Mouse (Mus musculus) 3134 (cell line): ENCODE measurements around the gene Cep170.
A peak's percentile ranks its signal among the peaks of the same experiment; 100 is the strongest.
"Not testable (repeated sequence)": the region's sequence is repeated elsewhere in the genome, so short reads cannot be mapped to it uniquely, and the experiment has no call there.

Experiments used
- DNase-seq: peaks from one replicate; pipeline ENCODE4 v3.0.0-alpha.2; 2011; ENCODE audit warnings: low spot score; ENCODE audit not compliant: insufficient read length; ENCODE audit errors: extremely low read depth

Cep170 gene

GRCm38 (mm10) chr1:176814036-176814420 is at the start of gene Cep170:
TSS of gene Cep170 (minus strand) at chr1:176814067.
- DNase-seq, result peak; percentile 93

- peak; percentile 20 for DNase-seq
Observed at GRCm38 (mm10) chr1:176861981-176862644, 48.2 kb upstream of the Cep170 start.

GRCm38 (mm10) chr1:176852813-176853590 is 39.1 kb upstream of the Cep170 start:
- DNase-seq, result no peak

- DNase-seq, result peak; percentile 28
Observed at GRCm38 (mm10) chr1:176851401-176851800, 37.5 kb upstream of the Cep170 start.

GRCm38 (mm10) chr1:176849377-176849776 is 35.5 kb upstream of the Cep170 start:
- no peak for DNase-seq

GRCm38 (mm10) chr1:176848613-176849290 is 34.9 kb upstream of the Cep170 start:
- no peak for DNase-seq

- DNase-seq, result no peak
Observed at GRCm38 (mm10) chr1:176847118-176847859, 33.4 kb upstream of the Cep170 start.

GRCm38 (mm10) chr1:176845082-176845977 is 31.5 kb upstream of the Cep170 start:
- DNase-seq, result no peak

GRCm38 (mm10) chr1:176836562-176836961 is 22.7 kb upstream of the Cep170 start:
- not testable (repeated sequence) for DNase-seq

- DNase-seq, result peak; percentile 72
Observed at GRCm38 (mm10) chr1:176835501-176836294, 21.8 kb upstream of the Cep170 start.

- DNase-seq, result peak; percentile 52
Observed at GRCm38 (mm10) chr1:176834880-176835279, 21.0 kb upstream of the Cep170 start.

- DNase-seq, result peak; percentile 33
Observed at GRCm38 (mm10) chr1:176833948-176834347, 20.1 kb upstream of the Cep170 start.

- no peak for DNase-seq
Observed at GRCm38 (mm10) chr1:176833257-176833656, 19.4 kb upstream of the Cep170 start.

- peak; percentile 35 for DNase-seq
Observed at GRCm38 (mm10) chr1:176832607-176833006, 18.7 kb upstream of the Cep170 start.

GRCm38 (mm10) chr1:176832071-176832470 is 18.2 kb upstream of the Cep170 start:
- DNase-seq, result no peak

- no peak for DNase-seq
Observed at GRCm38 (mm10) chr1:176828666-176829065, 14.8 kb upstream of the Cep170 start.

- DNase-seq, result no peak
Observed at GRCm38 (mm10) chr1:176827945-176828485, 14.1 kb upstream of the Cep170 start.

GRCm38 (mm10) chr1:176827365-176827764 is 13.5 kb upstream of the Cep170 start:
- DNase-seq, result peak; percentile 85

- DNase-seq, result no peak
Observed at GRCm38 (mm10) chr1:176826931-176827330, 13.1 kb upstream of the Cep170 start.
